Mouse (Mus musculus) G1E (cell line): Measurements from ENCODE around the gene Pygl.

Experiments
- CTCF ChIP-seq: IDR thresholded peaks from 2 replicates; pipeline ENCODE4 v1.5.1; 2012; ENCODE audit warnings: low read depth, low read length, inconsistent platforms, mixed read lengths
- GATA1 ChIP-seq: IDR thresholded peaks from 2 replicates; pipeline ENCODE4 v1.6.1; 2012; ENCODE audit warnings: borderline replicate concordance, low read length, inconsistent platforms, mixed read lengths
- GATA2 ChIP-seq: IDR thresholded peaks from 2 replicates; pipeline ENCODE4 v1.6.1; 2012; ENCODE audit warnings: low read depth, low read length, inconsistent platforms, borderline replicate concordance
- POLR2AphosphoS5 ChIP-seq: IDR thresholded peaks from 2 replicates; pipeline ENCODE4 v1.6.1; 2012; ENCODE audit warnings: low read depth, low read length, inconsistent platforms; ENCODE audit not compliant: insufficient replicate concordance
- TAL1 ChIP-seq: conservative IDR thresholded peaks from 2 replicates; pipeline ENCODE4 v1.6.1; 2012; ENCODE audit warnings: low read depth, low read length, inconsistent platforms, mixed read lengths

DNA sequence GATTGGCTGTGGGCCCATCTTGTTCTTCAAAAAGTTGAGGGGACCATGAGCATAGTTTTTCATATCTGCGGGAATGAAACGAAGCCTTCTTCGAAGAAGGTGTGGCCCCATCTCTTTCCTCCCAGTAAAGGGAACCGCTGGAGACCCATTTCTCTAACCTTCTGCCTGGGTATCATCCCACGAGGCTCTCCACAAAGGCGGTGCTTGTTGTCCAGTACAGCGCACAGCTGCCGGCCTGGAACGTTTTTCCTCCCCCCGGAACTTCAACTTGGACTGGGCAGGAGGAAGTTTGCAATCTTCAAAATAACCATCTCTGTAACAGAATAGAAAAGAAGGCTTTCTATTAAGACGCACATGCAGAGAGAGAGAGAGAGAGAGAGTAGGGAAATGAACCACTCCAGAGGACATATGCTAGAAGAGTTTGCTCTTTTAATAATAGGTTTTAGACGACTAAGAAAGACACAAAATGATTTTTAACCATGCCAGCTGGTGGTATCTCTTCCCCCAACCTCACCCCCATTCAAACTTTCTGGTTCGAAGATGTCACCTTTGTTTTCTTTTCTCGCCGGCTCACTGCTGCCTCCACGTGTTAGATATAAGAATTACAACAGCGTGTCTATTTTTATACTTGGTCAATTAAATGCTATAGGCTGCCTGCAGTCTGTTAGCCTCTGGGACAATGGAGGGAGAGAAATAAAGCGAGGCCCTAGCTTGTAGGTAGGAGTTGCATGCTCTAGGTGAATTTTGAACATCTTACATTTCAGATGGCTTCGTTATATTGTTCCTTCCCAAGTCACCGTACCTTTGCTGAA is 86.4 kb downstream of the Pygl start:
- TF ChIP-seq CTCF (peak; percentile 90), TAL1 (no peak), POLR2AphosphoS5 (no peak), GATA1 (no peak), GATA2 (no peak)
